Mouse (Mus musculus) E14TG2a.4 (cell line): ENCODE data around the gene Csnk1g1.
A peak's percentile ranks its signal among the peaks of the same experiment; 100 is the strongest.

Experiments
- H3K27me3 ChIP-seq: 2 replicates; pipeline ENCODE4 v1.6.1; 2014; ENCODE audit warnings: low read length, control low read depth; ENCODE audit not compliant: insufficient read depth
- H3K36me3 ChIP-seq: 2 replicates; pipeline ENCODE4 v1.6.1; 2014; ENCODE audit warnings: low read length, control low read depth; ENCODE audit not compliant: insufficient read depth
- H3K4me1 ChIP-seq: replicated peaks from 2 replicates; pipeline ENCODE4 v1.6.1; 2014; ENCODE audit warnings: low read depth, low read length, control low read depth
- H3K4me3 ChIP-seq: replicated peaks from 2 replicates; pipeline ENCODE4 v1.5.1; 2014; ENCODE audit warnings: mild to moderate bottlenecking, low read length
- H3K9me3 ChIP-seq: 2 replicates; pipeline ENCODE4 v1.6.1; 2014; ENCODE audit warnings: low read length, control low read depth
- CTCF ChIP-seq: conservative IDR thresholded peaks from 2 replicates; pipeline ENCODE4 v1.5.1; 2014; ENCODE audit warnings: low read length
- NANOG ChIP-seq: IDR thresholded peaks from 2 replicates; pipeline ENCODE4 v1.6.1; 2014; ENCODE audit warnings: borderline replicate concordance, low read length, mixed read lengths
- POU5F1 ChIP-seq: IDR thresholded peaks from 2 replicates; pipeline ENCODE4 v1.6.1; 2014; ENCODE audit warnings: low read length, borderline replicate concordance

Csnk1g1 gene

DNA sequence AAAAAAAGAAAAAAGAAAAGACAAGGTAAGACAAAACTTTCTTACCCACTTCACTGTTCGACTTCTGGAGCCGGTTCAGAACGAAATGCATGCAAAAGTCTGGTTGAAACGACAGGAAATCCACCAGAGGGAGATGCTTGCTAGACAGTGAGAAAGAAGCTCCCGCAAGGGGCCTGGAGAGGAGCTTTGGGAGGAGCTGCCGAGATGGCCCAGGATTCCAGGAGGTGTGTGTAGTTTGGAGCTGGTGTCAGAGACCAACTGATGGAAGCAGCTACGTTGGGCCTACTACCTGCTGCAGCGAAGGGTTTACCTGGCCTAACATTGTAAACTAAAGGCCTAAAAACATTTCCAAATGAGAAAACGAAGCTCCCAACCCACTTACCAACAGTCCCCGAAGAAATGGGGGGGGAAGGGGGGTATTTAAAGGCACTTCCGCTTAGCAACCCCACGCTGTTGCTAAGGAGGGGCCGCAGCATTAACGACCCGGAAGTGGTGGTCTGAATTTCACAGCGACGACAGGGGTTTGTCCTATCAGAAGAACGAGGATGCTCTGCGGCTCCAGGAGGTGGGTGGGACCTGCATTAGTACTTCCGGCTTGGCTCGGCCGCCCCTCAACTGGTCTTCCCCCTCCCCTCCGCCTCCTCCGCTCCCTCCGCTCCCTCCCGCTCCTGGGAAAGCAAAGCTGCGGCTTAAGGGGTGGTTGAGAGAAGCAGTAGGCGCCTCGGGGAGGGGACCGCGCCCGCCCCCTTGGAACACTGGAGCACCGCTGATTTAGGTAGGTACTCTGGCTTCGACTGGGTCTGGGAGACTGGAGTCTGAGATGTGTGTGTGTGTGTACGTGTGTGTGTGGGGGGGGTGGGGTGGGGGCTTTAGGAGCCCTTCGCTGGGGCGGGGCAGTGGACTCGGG lies at the start of gene Csnk1g1, which contains the start of gene Trip4:
Gene Csnk1g1, plus strand, starts transcription at position 531 of the 907 bp plus-strand sequence.
Gene Trip4, minus strand, starts transcription at position 401 of the 907 bp plus-strand sequence.
- H3K27me3 ChIP-seq: no peaks in the 10 kb centered on the region
- TF ChIP-seq CTCF (no peak), NANOG (no peak), POU5F1 (no peak)
- peaks cover 19% of the 10 kb centered on the region for H3K4me1 ChIP-seq
- H3K4me3 ChIP-seq: peak within 1 kb of the TSS; percentile 94
- no peaks in the 10 kb centered on the region for H3K9me3 ChIP-seq
- H3K36me3 ChIP-seq: peaks cover 6% of the 10 kb centered on the region; the same call in 1 of the 2 replicates

DNA sequence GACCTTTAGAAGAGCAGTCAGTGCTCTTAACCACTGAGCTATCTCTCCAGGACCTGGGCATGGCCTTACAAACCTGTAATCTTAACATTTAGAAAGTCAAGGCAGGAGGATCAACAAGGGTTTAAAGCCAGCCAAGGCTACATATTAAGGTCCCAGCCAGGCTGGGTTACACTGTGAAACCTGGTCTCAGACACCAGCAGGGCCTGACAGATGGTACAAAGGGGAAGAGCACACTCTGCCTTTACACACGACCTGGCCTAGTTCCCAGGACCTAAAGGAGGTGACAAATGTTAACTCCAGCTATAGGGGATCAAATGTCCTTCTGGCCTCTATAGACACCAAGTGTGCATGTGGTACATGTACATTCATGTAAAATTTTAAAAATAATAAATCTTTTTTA lies 49.1 kb upstream of the Csnk1g1 start:
- Histone ChIP-seq H3K27me3 (no peaks in the 10 kb centered on the region), H3K9me3 (no peaks in the 10 kb centered on the region), H3K4me1 (no peaks in the 10 kb centered on the region), H3K4me3 (no peak overlapping the region), H3K36me3 (peaks cover 49% of the 10 kb centered on the region)
- no peak for TF ChIP-seq POU5F1
- no peak for TF ChIP-seq CTCF
- no peak for TF ChIP-seq NANOG

DNA sequence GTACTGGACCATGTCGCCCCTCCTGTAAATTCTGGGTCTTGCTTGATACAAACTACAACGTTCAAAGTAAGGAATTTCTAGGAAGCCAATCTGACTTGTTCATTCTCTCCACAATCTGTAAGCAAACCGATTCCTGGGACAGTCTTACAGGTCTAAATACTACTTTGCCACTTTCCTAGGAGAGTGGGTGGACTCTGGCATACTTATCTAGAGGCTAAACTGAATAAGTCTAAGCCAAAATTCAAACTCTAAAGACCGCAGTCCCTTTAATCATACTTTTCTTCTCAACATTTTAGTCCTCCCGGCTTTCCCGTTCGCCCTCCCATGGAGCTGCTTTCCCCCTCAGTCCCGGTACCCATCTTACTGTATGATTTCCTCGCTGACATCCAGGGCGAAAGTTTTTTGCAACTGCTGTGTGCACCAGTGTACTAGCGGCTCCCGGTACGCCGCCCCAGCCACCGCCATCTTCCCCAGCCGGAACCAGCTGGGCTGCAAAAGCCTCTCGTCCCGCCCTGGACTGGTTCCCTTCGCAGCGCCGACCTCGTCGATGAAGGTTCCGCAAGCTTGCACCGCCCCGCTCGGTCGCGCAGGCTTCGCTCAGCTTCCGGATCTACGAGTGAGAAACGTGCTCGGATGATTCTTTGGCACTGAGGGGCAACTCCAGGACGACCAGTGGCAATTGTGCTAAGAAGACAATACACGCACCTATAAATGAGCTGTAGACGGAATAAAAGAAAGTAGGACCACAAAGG lies 24.0 kb upstream of the Csnk1g1 start:
- Histone ChIP-seq H3K4me3 (peak overlapping the region; percentile 88), H3K4me1 (peaks cover 9% of the 10 kb centered on the region; the same call in 1 of the 2 replicates), H3K27me3 (peaks cover 15% of the 10 kb centered on the region; the same call in 1 of the 2 replicates), H3K9me3 (no peaks in the 10 kb centered on the region), H3K36me3 (peaks cover 11% of the 10 kb centered on the region)
- TF ChIP-seq CTCF: no peak
- peak; percentile 30; the same call in 1 of the 2 replicates for TF ChIP-seq POU5F1

DNA sequence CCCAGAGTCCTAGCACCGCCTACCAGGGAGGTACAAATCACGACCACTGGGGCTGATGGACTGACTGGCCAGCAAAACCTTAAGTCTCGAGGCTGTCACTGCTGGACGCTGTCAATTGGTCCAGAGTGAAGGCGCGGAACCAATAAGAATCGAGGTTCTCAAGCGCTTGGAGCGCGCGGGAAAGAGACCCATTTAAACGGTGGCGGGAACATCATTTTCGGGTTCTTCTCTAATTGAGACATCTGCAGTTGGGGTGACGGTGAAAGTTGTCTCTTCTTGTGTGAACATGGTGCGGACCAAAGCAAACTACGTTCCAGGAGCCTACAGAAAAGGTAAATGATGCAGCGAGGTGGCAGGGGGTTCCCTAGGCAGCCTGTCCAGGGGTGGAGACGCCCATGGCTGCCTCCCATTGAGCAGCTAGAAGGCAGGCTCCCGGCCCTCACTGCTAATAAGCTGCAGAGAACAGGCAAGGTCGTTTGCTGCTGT lies 18.5 kb upstream of the Csnk1g1 start, which contains the start of gene Pclaf:
Gene Pclaf, plus strand, starts transcription at position 95 of the 486 bp plus-strand sequence.
- H3K36me3 ChIP-seq: peaks cover 24% of the 10 kb centered on the region
- TF ChIP-seq POU5F1 (no peak), CTCF (no peak), NANOG (no peak)
- peaks cover 17% of the 10 kb centered on the region; the same call in 1 of the 2 replicates for H3K27me3 ChIP-seq
- H3K9me3 ChIP-seq: no peaks in the 10 kb centered on the region
- H3K4me1 ChIP-seq: peaks cover 19% of the 10 kb centered on the region
- peak within 1 kb of the TSS; percentile 79 for H3K4me3 ChIP-seq

DNA sequence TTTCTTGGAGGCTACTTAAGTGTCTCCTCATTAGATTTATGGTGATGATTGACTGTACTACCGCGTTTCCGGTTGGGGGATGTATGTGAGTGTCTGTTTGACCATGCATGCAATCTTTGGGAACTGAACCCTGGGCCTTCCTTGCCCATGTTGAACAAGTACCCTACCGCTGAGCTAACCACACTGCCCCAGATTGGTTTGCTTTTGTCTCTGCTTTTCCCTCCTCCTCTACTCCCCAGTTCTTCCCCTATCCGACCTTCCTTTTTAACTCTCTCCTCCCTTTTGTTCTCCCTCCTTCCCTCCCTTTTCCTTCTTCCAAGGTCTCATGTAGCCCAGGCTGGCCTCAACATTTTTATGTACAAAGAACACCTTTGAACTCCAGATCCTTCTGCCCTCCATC lies 17.6 kb upstream of the Csnk1g1 start:
- peaks cover 17% of the 10 kb centered on the region; the same call in 1 of the 2 replicates for H3K27me3 ChIP-seq
- peak overlapping the region; percentile 79 for H3K4me3 ChIP-seq
- no peaks in the 10 kb centered on the region for H3K9me3 ChIP-seq
- peaks cover 30% of the 10 kb centered on the region for H3K36me3 ChIP-seq
- H3K4me1 ChIP-seq: peaks cover 15% of the 10 kb centered on the region
- no peak for TF ChIP-seq CTCF
- no peak for TF ChIP-seq POU5F1
- no peak for TF ChIP-seq NANOG

DNA sequence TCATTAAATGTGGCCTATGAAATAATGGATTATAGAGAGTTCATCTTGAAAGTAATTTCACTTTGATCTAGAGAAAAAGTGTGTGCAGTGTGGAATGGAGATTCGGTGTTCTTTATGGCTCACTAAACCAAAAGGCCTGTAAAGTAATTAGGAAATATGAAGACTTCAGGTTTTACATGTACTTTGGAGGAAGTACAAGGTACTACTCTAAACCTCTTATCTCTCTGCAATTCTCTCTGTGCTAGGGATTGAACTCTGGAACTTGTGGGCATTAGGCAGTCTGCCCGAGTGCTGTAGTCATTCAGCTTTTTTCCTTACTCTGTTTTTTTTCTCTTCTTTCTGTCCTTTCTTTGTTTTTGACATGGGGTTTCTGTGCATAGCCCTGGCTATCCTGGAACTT lies 11.7 kb upstream of the Csnk1g1 start:
- H3K27me3 ChIP-seq: no peaks in the 10 kb centered on the region
- no peak for TF ChIP-seq CTCF
- H3K9me3 ChIP-seq: no peaks in the 10 kb centered on the region
- H3K36me3 ChIP-seq: peaks cover 48% of the 10 kb centered on the region
- H3K4me1 ChIP-seq: no peaks in the 10 kb centered on the region; the same call in 1 of the 2 replicates
- no peak overlapping the region for H3K4me3 ChIP-seq

DNA sequence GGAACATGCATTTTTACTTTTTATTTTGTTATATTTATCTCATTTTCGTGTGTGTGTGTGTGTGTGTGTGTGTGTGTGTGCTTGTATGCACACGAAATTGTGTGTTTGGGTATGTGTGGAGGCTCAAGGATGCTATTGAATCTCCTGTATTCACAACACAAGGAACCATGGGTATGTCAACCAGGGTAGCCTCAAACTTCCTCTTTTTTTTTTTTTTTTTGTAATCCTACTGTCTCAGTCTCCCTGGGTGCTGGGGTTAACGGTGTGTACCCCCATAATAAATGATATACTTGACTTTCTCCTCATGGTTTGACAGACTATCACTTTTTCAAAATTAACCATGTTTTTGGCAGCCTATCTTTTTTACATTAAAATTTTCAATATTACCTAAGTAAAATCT lies 5.8 kb upstream of the Csnk1g1 start:
- Histone ChIP-seq H3K36me3 (peaks cover 13% of the 10 kb centered on the region; the same call in 1 of the 2 replicates), H3K27me3 (no peaks in the 10 kb centered on the region), H3K4me3 (no peak overlapping the region), H3K9me3 (no peaks in the 10 kb centered on the region), H3K4me1 (peaks cover 8% of the 10 kb centered on the region)
- TF ChIP-seq POU5F1 (no peak), NANOG (no peak), CTCF (no peak)

DNA sequence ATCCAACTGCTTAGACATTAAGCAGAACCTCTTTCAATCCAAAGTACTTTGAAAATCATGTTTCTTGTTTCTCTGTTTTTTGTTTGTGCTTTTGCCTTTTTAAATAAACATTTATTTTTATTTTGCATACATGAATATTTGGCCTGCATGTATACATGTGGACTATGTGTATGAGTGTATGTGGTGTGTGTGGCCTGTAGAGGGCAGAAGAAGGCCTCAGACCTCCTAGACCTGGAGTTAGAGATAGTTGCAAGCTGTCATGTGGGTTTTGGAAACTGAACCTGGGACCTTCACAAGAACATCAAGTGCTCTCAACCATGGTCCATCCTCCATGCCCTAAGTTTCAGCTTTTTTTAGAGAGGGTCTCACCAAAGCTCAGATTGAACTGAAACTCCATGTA lies 5.3 kb upstream of the Csnk1g1 start:
- Histone ChIP-seq H3K4me3 (no peak overlapping the region), H3K4me1 (peaks cover 10% of the 10 kb centered on the region), H3K9me3 (no peaks in the 10 kb centered on the region), H3K27me3 (no peaks in the 10 kb centered on the region), H3K36me3 (peaks cover 13% of the 10 kb centered on the region; the same call in 1 of the 2 replicates)
- no peak for TF ChIP-seq NANOG
- TF ChIP-seq CTCF: peak; percentile 44
